Mouse (Mus musculus) gastrocnemius, postnatal 10 days (tissue): ENCODE measurements around the gene Atp6ap1. TPM values are rescaled to one million over a fixed set of nuclear protein-coding genes. Genes with fewer than 3 reads are reported as not detected.
A peak's percentile ranks its signal among the peaks of the same experiment; 100 is the strongest.

Experiments
- DNase-seq: peaks from one replicate; pipeline ENCODE4 v3.0.0; 2021; ENCODE audit warnings: mixed read lengths
- long read RNA-seq, 2 experiments: library from polyadenylated mRNA; stranded (forward); transcript quantifications; one replicate each; pipeline ENCODE4 v2.0.0; 2021
- total RNA-seq, 2 experiments: library from RNA; stranded (reverse); gene quantifications; 2 replicates each; pipeline ENCODE4 v1.2.3; 2021

The Atp6ap1 gene
- 10 to 100 TPM; 88.7 to 99.7 TPM for total RNA-seq
- long read RNA-seq, experiment 1, transcript Atp6ap1-201 (10 exons, 2,189 nt), result major isoform, 88 of 100 reads
- long read RNA-seq, experiment 1, partial matches to known transcripts, result 3 of 100 reads
- long read RNA-seq, experiment 1, other reads (novel, unspliced or antisense), result 9 of 100 reads
- long read RNA-seq, experiment 2, transcript Atp6ap1-201 (10 exons, 2,189 nt), result major isoform, 73 of 81 reads
- long read RNA-seq, experiment 2, partial matches to known transcripts, result 3 of 81 reads
- long read RNA-seq, experiment 2, other reads (novel, unspliced or antisense), result 5 of 81 reads

DNA sequence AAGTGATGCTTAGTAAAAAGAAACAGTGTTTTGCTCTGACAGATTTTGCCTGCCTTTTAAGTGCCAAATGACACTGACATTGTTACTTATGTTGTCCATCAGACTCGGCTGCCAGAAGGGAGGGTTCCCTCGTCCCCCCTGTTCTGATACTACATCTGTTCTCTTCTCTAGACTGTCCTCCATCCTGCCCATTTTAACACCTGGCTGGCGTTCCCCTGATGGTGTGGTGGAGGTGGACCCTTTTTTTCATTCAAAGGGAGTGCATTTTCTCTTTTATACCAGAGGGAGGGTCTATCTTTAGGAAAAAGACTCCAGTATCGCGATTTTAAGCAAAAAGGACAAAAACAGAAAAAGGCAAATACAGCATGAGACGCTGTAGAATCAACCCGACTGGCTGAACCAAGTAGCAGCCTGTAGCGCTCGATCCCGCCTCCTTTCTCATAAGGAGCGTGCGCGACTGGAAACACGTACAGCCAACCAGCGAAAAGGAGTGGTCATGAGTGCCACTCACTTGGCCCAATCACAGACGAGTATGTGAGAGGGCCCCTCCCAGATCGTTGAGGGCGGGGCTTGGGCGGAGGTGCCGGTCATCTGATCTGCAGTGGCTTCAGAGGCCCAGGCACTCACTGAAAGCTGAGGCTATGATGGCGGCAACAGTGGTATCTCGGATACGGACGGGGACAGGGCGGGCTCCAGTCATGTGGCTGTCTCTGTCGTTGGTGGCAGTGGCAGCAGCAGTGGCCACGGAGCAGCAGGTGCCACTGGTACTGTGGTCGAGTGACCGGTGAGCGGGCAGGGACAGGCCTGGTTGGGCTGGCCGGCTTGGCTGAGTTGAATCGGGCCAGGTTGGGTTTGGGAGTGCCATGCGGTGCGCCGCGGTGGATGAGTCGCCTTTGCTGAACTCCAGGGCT, at the start of gene Atp6ap1:
Atp6ap1 (plus strand) TSS at position 560 of the 911 bp plus-strand sequence.
- peak; percentile 87 for DNase-seq

DNA sequence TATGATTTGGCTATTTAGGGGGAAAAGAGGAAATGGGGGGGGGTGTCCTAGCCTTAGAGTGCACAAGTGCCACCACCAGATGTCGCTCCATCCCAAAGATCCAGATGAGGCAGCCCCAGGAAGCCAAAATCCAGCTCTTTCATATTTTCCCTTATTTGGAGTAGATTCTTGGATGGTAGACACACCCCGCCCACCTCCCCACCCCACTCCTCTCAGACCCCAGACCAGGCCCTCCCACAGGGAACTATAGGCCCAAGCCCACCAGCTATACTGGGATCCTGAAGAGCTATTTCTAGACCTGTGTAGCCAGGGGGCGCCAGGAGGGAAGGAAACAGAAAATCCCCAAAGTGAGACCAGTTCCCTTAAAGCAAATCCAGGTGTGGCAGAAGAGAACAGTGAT, 48.2 kb upstream of the Atp6ap1 start:
- peak; percentile 69 for DNase-seq

DNA sequence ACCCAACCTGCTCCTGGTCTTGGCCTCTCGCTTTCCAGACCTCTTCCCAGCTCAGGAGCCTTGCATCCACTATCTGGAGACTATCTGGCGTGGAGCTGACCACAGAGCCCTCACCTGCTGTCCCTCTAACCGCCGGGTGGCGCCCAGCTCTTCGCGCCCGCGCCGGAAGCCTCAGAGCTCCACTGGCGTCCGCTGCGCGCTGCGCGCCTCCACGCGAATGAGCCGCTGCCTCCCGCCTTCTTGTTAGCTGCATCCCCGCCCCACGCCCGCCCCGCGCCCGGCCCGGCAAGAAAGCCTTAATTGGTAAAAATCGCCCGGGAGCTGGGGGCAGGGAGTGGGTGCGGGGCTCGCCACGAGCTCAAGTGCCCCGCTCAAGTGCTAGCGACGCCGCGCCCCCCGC, 47.3 kb upstream of the Atp6ap1 start, which contains the start of gene Flna:
Flna (minus strand) TSS at position 206 of the 400 bp plus-strand sequence.
- DNase-seq, result peak; percentile 62

DNA sequence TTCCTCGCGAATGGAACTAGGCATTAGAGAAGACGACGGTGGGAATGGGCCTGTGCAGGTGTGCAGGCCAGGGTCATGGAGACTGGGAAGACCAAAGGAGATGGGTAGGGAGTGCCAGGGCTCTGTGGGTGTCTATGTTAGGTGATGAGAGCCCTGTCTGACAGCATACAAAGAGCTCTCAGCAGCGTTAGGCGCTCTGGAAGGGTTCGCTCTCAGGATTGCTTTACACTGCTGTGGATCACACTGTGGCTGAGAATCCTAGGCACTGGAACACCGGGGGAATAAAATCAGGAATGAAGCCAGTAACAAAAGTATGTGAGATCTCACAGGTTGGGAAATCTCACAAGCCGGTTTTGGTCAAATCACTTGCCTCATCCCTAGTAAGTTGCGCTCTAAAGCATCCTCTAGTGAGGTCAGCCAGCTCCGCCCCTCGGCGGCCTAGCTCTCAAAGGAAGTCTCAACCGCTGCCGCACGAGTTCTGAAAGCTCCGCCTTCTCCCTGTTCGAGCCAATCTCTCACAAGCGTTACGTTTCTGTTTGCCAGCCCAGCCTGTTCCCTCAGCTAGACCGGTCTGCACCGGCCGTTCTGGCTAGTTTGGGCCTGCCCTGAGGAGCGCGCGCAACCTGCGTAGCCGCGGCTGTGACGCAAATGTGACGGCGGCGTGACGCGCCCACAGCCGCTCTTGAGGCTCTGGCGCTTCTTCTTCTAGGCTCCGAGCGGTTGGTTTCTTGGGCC, 42.6 kb upstream of the Atp6ap1 start, which contains the start of gene Emd:
Emd (plus strand) TSS at position 535 of the 735 bp plus-strand sequence.
- DNase-seq, result peak; percentile 72

DNA sequence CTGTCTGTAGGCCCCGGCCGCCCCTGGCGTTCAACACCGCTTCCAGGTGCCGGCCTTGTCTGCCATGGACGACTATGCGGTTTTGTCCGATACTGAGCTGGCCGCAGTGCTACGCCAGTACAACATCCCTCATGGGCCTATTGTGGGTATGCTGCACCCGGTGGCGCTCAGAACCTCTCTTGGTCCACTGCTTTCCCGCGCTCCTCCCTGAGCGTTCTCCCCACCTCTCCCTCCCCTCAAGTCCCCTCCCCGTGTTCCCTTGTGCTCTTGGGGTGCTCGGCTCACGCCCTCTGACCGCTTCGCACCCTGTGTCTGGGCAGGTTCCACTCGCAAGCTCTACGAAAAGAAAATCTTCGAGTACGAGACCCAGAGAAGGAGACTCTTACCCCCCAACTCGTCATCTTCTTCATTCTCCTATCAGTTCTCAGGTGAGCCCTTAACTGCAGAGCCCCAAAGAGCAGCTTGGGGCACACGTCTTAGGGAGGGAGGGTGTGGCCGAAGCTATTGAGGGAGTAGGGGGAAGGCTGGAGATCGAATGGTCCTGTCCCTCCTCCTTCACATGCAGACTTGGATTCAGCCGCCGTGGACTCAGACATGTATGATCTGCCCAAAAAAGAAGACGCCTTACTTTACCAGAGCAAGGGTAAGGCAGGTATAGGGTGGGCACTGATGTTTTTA, 41.9 kb upstream of the Atp6ap1 start:
- no peak for DNase-seq

DNA sequence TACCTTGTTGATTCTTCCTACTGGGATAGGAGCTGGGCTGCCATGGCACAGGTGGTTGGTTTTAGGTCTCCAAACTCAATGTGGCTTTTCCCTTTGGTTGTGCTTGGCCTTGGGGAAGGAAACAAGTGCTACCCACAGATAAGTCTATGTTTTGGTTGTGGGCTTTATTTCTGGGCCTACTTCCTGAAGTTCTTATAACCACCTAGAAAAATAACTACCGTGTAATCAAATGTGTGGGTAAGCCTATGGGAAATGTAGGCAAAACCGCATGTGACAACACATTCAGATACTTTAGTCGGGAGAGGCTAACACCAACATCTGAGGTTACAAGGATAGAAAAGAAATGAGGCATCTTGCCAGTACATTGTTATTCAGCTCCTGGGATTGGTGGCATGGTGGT, 39.2 kb upstream of the Atp6ap1 start:
- no peak for DNase-seq

DNA sequence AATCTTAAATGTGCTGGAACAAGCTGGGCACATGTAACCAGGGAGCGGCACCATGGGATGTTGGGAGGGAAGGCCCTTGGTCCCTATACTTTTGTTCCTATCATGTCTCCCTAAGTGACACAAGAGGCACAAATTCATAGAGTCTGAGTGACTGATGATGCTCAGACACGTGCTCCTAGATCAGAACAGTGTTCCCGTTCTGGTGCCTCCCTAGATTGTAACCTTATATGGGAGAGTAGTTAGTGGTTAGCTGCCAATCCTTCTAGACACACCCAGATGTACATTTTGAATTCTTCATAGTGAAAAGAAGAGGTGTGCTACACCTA, 27.2 kb upstream of the Atp6ap1 start:
- no peak for DNase-seq

DNA sequence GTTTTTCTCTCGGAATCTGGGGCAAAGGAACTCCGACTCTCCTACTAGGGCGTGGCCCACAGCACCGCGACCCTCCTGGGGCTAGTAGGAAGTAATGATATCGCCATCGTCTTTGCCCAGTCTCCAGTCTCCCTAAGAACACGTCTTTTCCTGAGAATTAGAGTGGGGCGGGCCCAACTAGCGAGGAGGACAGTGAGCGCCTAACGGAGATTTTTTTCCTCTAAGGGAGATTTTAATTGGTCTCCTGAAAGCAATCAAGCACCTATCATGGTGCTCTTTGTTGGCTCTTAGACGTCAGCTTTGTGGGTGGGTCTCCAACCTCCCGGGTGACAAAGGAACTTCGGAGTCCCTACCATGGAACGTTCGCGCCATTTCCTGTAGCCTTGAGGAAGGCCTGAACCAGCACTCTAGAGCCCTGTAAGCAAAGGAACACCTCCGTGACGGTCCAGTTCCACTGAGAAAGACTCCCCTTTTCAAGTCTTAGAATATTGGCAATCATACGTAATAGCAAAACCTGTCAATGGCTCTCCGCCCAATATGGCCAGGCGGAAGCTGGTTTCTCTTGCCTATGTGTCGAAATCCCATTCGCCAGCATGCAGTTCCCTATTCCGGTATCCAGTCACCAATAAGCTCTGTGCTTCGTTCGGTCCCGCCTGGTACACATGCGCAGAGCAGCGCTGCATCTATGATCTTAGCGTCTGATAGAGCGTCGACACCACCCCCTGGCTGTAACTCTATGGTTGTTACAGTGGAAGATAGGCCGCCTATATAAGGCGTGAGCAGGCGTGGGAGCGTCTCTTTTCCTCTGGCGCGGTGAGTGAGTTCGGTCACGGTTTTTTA, 26.6 kb upstream of the Atp6ap1 start, which contains the start of gene Rpl10:
Rpl10 (plus strand) TSS at position 751 of the 840 bp plus-strand sequence.
- DNase-seq, result peak; percentile 77

DNA sequence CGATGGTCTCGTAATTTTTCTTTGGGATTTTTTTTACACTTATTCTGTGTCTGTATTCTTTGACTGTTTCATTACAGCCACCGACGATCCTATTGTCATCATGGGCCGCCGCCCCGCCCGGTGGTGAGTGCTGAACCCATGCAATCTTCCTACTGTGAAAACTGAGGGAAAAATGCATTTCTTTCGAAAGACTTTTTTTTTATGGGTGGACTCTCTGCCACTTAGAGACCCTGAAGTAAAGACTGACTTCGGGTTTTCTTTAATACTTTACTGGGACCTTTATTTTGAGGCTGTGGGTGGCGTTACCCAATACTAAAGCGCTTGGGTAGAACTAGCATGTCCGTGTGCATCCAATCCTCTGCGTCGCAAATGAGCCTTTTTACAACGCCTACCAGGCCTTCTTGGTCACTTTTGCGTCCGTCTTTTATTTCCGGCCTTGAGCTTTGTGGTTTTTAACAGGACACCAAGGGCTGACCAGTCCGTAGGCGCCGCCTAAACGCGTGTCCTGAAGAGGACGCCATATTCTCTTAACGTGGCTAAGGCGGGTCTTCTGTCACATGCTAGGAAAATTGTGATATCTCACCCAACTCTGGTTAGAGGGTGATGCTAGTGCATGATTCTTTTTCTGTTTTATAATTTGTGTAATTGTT, 25.9 kb upstream of the Atp6ap1 start:
- peak; percentile 16 for DNase-seq

DNA sequence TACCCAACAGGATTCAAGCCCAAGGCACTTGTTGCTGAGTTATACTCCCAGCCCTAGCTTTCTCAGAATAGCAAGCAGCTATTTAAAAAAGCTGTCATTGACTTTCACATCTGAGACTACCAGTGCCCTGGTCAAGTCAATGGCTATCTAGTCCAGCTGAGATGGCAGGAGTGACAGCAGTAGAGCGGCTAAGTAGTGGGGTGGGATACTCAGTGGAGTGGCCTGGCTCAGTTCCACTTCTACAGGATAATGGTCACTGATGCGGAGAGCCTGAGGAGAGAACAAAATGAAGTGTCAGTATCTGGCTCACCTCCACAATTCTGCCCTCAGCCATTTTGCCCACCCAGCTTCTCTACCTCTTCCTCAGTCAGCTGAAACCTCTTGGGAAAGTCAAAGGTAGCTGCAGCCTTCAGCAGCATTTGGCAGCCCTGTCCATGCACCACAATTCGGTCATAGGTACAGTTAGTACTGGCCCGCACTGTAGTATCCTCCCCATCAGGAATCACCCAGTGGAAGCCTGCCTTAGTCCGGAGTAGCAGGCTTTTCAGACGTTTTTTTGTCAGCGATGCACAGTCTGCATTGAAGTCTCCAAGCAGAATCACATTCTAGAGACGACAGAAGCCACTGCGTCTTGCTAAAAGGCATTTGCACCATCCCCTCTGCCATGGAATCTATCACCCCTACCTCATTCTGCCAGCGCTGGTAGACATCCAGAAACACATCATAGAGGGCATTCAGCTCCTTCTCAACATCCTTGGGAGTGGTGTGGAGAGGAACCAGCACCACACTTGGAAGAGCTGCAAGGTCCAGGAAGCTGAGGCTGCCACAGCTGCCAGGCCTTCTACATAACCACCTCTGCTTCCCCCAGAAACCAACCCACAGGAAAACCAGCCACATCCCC, 23.2 kb upstream of the Atp6ap1 start:
- DNase-seq, result no peak

DNA sequence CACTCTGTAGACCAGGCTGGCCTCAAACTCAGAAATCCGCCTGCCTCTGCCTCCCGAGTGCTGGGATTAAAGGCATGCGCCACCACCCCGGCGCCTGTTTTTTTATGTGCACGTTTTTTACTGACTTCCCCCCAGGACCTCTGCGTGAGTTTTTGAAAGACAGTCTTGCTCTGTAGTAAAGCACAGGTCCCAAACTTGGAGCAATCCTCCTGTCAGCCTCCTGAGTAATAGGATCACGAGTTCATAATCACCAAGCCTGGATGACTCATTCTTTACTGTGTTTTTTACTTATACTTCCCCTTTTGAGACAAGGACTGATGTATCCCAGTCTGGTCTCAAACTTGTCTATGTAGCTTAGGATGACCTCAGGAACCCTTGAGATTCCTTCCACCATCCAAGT, 19.0 kb upstream of the Atp6ap1 start:
- no peak for DNase-seq

DNA sequence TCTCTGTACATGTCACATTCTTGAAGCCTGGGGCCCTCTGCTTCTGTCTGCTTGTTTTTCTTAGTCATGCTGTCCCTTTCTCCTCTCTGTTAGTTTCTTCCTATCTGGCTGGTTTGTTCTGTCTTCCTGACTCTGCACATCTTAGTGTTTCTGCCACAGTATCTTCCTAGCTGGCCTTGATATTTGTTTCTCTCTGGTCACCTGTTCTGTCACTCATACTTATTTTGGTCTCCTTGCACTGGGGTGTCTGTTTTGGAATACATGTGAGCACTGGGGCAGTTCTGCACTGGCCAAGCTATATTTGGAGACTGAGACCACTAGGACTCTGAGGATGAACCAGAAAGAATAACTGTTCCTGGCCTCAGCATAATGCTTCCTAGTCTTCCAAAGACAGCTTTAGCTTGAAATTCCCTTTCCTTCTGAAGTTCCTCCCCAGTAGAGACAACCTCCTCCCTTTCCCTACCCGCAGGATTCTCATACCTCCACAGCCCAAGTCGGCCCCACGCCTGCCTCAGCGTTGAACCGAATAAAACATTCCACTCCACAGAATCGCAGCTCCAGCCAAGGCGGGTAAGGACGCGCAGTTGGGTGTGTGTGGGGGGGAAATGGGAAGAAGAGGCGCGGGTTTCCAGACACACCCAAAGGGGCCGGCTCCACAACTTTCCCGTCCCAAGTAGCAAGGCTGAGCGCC, 15.7 kb upstream of the Atp6ap1 start:
- DNase-seq, result no peak

DNA sequence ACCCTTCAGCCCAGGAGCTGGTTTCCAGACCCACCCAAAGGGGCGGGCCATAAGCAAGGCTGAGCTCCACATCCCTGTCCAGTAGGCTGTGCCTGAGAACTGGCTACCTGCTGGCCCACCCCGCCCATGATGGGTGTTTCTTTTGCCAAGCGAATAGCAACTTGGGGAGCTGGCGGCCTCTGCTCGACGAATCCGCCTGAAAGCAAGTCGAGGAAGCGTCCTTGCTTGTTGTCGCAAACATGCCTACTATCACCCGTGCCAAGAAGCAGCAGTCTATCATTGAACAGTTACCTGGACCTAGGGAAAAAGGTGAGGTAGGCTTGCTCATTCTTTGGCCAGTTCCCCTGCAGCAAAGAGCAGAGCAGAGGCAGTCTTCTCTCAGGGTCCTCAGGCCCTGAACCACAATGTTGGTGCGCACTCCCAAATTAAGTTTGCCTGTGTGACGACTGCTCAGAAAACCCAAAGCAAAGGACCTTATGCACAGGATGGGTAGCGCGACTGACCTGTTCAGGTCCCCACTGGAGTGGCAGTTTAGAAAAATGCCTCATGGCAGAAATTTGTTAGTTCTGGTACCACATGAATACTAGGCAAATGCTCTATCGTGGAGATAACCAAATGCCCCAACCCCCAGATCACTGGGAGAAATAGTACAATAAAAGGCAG, 15.0 kb upstream of the Atp6ap1 start, which contains the start of the genes Taz and Dnase1l1:
Taz (plus strand) TSS at position 181 of the 663 bp plus-strand sequence.
Dnase1l1 (minus strand) TSS at position 606 of the 663 bp plus-strand sequence.
- peak; percentile 61 for DNase-seq

DNA sequence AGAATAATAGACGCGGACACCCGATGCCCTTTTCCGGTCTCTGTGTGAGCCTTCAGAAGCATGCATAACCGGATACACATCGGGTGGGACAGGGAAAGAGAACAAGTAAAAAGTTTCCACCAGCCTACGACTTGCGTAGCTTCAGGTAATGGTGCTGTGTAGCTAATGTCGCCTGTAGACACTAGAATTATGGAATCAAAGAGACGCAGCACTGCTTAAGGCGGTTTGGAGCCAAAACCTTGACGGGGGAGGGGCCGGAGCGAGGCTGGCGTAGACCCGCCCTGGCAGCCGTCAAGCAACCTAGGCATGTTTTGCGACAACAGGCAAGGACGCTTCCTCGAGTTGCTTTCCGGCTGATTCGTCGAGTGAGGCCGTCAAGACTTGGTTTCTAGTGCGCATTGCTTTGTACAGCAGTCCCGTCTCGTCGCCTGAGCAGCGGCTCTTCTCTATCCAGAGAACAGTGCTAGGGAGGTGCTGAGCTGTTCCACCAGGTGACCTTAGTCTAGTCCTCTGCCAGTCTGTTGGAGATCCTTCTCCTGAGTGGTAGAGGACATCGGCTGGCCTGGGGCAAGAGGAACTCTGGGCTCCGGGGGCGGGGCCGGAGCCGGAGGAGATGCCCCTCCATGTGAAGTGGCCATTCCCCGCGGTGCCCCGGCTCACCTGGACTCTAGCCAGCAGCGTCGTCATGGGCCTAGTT, 14.4 kb upstream of the Atp6ap1 start:
- peak; percentile 76 for DNase-seq

DNA sequence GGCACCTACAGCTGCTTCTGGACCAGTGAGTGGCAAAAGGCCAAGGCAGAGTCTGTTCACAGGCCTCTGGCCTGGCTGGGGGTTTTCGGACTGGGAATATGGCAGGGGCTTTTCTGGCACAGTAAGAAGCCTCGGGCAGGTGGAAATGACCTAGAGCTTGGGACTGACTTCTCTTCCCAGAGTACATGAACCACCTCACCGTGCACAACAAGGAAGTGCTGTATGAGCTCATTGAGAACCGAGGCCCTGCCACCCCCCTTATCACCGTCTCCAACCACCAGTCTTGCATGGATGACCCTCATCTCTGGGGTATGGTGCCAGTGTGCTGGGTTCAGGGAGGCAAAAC, 13.8 kb upstream of the Atp6ap1 start:
- no peak for DNase-seq

DNA sequence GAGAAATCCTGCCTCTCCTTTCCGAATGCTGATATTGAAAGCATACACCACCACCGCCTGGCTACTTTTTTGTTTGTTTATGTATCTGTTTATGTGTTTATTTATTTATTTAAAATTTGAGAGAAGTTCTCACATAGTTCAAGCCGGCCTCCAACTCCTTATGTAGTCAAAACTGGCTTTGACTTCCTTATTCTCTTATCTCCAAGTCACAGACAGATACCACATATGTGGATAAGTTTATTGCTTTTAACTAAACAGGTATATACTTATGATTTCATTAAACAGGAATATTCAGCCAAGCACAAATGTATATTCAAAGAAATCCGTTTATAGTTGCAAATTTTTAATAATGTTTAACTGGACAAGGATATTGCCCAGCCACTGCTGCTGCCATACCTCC, 3.5 kb upstream of the Atp6ap1 start:
- no peak for DNase-seq

DNA sequence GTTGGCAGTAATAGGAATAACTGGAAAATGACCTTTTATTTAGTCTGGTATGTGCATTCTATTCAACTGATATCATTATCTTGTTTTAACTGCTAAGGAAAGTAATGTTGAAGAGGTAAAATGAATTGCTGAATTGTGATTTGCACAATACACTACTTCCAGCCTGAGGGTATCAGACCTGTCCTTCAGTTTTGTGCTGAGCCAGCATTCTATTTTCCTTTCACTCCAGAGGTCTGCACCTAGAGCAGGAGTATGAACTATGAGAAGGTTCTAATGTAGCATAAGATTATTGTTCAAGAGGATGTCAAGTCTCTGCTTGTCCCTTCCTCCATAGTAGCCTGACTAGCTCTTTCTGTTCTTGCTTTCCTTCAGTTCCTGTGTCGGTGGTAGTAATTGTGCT, 1.5 kb downstream of the Atp6ap1 start:
- DNase-seq, result no peak
